Mouse (Mus musculus) hindbrain, embryonic 13.5 days (tissue): ENCODE results near the gene Cxcl17. TPM values are rescaled to one million over a fixed set of nuclear protein-coding genes. Genes with fewer than 3 reads are reported as not detected.
"Not testable (repeated sequence)": the region's sequence is repeated elsewhere in the genome, so short reads cannot be mapped to it uniquely, and the experiment has no call there.

Experiments used
- ATAC-seq: fragments of 200-750 bp; cut with Nextera tagmentation; 2 replicates; pipeline ENCODE4 v1.8.0; 2017; ENCODE audit warnings: moderate TSS enrichment; ENCODE audit not compliant: low FRiP score
- H3K27ac ChIP-seq: fragments of 300-500 bp; sonication (generic); 2 replicates; pipeline ENCODE4 v1.5.1; 2015; ENCODE audit warnings: inconsistent platforms, mild to moderate bottlenecking, moderate library complexity
- H3K27me3 ChIP-seq: fragments of 300-500 bp; sonication (generic); 2 replicates; pipeline ENCODE4 v1.6.1; 2015; ENCODE audit warnings: mild to moderate bottlenecking, inconsistent platforms
- H3K36me3 ChIP-seq: fragments of 300-500 bp; sonication (generic); 2 replicates; pipeline ENCODE4 v1.6.1; 2015; ENCODE audit warnings: mild to moderate bottlenecking, inconsistent platforms
- H3K4me1 ChIP-seq: fragments of 300-500 bp; sonication (generic); replicated peaks from 2 replicates; pipeline ENCODE4 v1.6.1; 2015; ENCODE audit warnings: inconsistent platforms
- H3K4me2 ChIP-seq: fragments of 300-500 bp; sonication (generic); 2 replicates; pipeline ENCODE4 v1.6.1; 2015; ENCODE audit warnings: inconsistent platforms, mild to moderate bottlenecking, moderate library complexity
- H3K4me3 ChIP-seq: fragments of 300-500 bp; sonication (generic); 2 replicates; pipeline ENCODE4 v1.5.1; 2015; ENCODE audit warnings: mild to moderate bottlenecking, inconsistent platforms
- H3K9ac ChIP-seq: fragments of 300-500 bp; sonication (generic); 2 replicates; pipeline ENCODE4 v1.6.1; 2015; ENCODE audit warnings: mild to moderate bottlenecking, inconsistent platforms
- H3K9me3 ChIP-seq: fragments of 300-500 bp; sonication (generic); 2 replicates; pipeline ENCODE4 v1.6.1; 2016; ENCODE audit warnings: inconsistent platforms
- WGBS: fragments of 180-500 bp; shearing (Covaris S2); methylation state at CpG from one replicate; pipeline ENCODE4 v1.1.7; 2015; 5-methylcytosine and 5-hydroxymethylcytosine counted together
- polyA plus RNA-seq: library from polyadenylated mRNA; unstranded; fragments of >200 nt; fragmentation: Nextera tagmentation; extraction: Ambion mirVana; gene quantifications from 2 replicates; pipeline ENCODE4 v1.2.1, GENCODE M21; 2015

Gene Cxcl17
- polyA plus RNA-seq, 1 experiment from 2014 or later = 0.23 TPM

DNA sequence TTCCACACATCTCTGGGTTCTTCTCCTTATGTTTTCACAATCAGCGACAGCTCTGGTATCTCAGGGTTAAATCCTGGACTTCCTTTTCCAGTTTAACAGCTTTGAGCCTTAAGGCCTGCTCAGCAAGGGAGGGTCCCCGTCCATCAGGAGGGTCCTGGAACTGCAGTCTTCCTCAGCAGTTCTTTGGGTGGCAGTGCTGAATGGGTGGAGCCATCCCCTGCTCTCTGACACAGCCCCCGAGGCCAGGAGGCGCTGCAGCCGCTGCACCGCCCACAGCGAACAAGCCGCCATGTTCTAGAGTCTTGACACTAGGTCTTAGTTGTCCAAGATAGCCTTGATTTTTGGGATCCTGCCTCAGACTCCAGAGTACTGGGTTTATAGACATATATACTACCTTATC lies 6.8 kb upstream of the Cxcl17 start:
- H3K9ac ChIP-seq = no peak overlapping the region
- ATAC-seq = no peak
- H3K4me2 ChIP-seq = no peak overlapping the region
- peaks cover 15% of the 10 kb centered on the region for H3K27me3 ChIP-seq
- 84% methylated on average over 8 of the region's 8 CpGs for WGBS
- H3K36me3 ChIP-seq = no peaks in the 10 kb centered on the region
- H3K4me1 ChIP-seq = no peaks in the 10 kb centered on the region
- H3K9me3 ChIP-seq = no peaks in the 10 kb centered on the region
- no peak overlapping the region for H3K4me3 ChIP-seq
- no peak overlapping the region for H3K27ac ChIP-seq

DNA sequence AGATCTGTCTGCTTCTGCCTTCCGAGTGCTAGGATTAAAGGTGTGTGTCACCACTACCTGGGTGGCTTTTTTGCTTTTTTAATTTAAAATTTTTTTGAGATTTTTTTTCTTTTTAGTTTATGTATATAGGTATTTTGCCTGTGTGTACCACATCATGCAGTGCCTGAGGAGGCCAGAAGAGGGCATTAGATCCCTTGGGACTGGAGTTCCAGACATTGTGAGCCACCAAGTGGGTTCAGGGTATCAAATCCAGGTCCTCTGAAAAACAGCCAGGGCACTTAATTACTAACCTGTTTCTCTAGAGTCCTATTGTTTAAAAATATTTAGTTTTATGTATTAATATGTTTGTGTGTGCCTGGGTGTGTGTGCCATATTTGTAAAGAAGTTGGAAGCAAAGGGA lies 4.9 kb upstream of the Cxcl17 start:
- H3K4me3 ChIP-seq = no peak overlapping the region
- ATAC-seq = no peak
- WGBS = 86% methylated on average over 1 of the region's 1 CpGs

DNA sequence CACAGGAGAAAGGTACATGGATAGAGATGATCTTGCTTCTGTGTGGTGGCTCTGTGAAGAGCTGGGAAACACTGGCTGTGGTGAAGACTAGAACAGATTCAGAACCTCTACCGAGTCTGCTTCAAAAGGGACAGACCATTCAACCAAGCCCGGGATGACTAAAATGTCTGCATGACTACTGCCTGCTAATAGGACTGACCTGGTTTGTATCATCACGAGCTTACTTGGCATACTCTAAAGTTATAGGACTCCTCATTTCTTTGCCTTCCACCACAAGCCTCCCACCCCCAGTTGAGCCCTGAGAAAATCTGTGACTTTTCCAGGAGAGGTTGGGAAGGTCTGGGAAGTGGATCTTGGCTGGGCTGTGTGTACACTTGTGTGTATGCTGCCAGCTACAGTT lies 825 bp downstream of the Cxcl17 start:
- H3K4me1 ChIP-seq = no peaks in the 10 kb centered on the region
- H3K36me3 ChIP-seq = no peaks in the 10 kb centered on the region
- H3K4me3 ChIP-seq = no peak overlapping the region
- H3K9ac ChIP-seq = no peak overlapping the region
- no peak overlapping the region for H3K27ac ChIP-seq
- no peaks in the 10 kb centered on the region for H3K9me3 ChIP-seq
- no peak overlapping the region for H3K4me2 ChIP-seq
- ATAC-seq = no peak
- no peaks in the 10 kb centered on the region for H3K27me3 ChIP-seq
- 90% methylated on average over 3 of the region's 3 CpGs for WGBS

More for the DNA sequence above, 4.9 kb upstream of the Cxcl17 start:
- Histone ChIP-seq H3K27ac (no peak overlapping the region), H3K4me1 (no peaks in the 10 kb centered on the region), H3K4me2 (no peak overlapping the region), H3K9ac (no peak overlapping the region), H3K27me3 (peaks cover 9% of the 10 kb centered on the region), H3K36me3 (no peaks in the 10 kb centered on the region), H3K9me3 (no peaks in the 10 kb centered on the region)

DNA sequence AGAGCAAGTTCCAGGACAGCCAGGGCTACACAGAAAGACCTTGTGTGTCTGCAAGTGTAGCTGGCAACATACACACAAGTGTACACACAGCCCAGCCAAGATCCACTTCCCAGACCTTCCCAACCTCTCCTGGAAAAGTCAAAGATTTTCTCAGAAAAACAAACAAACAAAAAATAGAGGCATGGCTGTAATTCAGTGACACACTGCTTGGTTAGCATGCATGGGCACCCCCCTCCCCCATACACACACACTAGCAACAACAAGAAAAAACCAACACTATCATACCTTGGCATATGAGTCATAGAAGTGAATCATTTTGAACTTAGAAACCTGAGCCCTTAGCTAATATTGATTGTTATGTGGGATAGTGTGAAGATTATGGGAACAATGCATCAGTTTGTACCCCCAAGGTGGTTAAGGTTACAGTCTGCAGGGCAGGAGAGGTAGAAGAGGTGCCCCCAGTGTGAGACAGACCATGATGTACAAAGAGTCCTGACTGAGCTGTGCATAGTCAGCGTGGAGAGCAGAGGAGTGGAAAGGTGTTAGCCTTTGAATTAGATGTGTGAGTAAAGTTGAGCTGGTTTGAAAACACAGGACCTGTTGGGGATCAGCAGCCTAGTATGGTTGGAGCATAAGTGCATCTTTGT lies 1.6 kb downstream of the Cxcl17 start:
- H3K9ac ChIP-seq = no peak overlapping the region
- no peak overlapping the region for H3K4me3 ChIP-seq
- 87% methylated on average over 1 of the region's 1 CpGs for WGBS
- H3K9me3 ChIP-seq = no peaks in the 10 kb centered on the region
- no peaks in the 10 kb centered on the region for H3K36me3 ChIP-seq
- no peak for ATAC-seq
- no peaks in the 10 kb centered on the region for H3K27me3 ChIP-seq
- no peak overlapping the region for H3K4me2 ChIP-seq
- no peaks in the 10 kb centered on the region for H3K4me1 ChIP-seq
- H3K27ac ChIP-seq = no peak overlapping the region

DNA sequence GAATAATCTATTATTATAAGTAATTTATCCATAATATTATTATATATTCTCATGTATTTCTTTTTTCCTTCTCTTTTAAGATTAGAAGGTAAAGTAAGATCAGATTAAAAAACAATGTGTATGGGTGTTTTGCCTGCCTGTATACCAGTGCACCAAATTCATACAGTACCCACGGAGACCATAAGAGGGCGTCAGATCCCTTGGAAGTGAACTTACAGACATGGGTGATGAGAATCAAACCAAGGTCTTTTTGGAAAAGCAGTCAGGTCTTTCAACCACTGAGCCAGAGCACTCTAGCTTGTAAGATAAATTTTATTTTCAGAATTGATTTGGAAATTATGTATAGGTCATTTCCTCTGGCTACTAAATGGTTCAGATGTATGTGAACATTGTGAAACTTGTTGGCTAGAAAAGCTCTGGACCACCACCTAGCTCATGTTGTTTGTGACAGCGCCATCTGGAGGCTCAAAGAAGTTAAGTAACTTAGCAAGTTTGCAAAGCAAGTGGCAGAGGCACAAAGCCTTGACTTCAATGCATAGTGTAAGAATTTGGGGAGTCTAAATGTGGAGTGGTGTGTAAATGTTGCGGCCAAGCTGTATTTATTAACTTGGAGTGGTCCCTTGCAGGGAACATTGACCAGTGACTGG lies 3.4 kb downstream of the Cxcl17 start:
- H3K27me3 ChIP-seq = no peaks in the 10 kb centered on the region
- ATAC-seq = no peak
- no peaks in the 10 kb centered on the region for H3K9me3 ChIP-seq
- no peak overlapping the region for H3K27ac ChIP-seq
- no peak overlapping the region for H3K4me3 ChIP-seq
- no peak overlapping the region for H3K4me2 ChIP-seq
- H3K9ac ChIP-seq = no peak overlapping the region
- 48% methylated on average over 4 of the region's 4 CpGs for WGBS
- H3K4me1 ChIP-seq = no peaks in the 10 kb centered on the region
- H3K36me3 ChIP-seq = no peaks in the 10 kb centered on the region

DNA sequence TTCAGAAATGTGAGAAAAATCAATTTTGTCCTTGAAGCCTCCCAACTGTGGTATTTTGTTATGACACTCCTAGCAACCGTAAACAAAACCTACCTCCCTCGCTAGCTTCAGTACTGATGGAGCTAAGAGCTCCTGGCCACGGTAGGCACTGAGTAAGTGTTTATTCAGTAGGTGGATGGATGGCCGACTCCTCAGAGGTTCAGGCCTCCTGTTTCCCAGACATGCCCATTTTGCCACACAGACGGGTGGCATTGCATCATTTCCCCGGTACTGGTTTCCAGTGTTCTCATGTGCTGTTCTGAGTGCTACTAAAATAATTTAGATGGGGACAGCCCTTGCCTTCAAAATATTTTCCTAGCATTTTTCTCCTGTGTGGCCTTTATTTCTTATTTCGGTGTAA lies 6.2 kb downstream of the Cxcl17 start:
- no peak overlapping the region for H3K4me2 ChIP-seq
- WGBS = 90% methylated on average over 7 of the region's 7 CpGs
- no peak overlapping the region for H3K9ac ChIP-seq
- no peaks in the 10 kb centered on the region for H3K4me1 ChIP-seq
- ATAC-seq = no peak
- H3K27me3 ChIP-seq = no peaks in the 10 kb centered on the region
- no peaks in the 10 kb centered on the region for H3K36me3 ChIP-seq
- no peak overlapping the region for H3K27ac ChIP-seq
- H3K9me3 ChIP-seq = no peaks in the 10 kb centered on the region
- no peak overlapping the region for H3K4me3 ChIP-seq

DNA sequence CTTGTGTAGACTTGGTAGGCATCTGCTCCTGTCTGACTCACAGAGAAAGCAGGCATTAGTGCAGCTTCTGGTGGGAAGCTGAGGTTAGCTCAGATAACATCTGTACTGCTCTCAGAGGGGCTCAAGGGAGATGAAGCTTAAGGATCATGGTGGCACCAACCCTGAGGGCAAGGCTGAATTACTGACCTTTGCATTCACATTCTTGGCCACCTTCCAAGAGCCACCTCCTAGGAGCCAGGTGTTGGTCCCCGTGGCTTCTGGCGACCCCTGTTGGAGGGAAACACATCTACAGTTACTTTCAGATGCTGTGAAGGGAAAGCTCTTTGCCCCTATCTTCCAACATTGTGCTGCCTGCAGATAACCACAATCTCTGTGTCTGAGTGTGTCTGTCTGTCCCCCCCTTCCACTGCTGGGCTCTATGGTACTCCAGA lies 10.0 kb downstream of the Cxcl17 start:
- Histone ChIP-seq H3K36me3 (no peaks in the 10 kb centered on the region), H3K27ac (no peak overlapping the region), H3K4me1 (no peaks in the 10 kb centered on the region), H3K9me3 (no peaks in the 10 kb centered on the region), H3K27me3 (no peaks in the 10 kb centered on the region), H3K4me2 (no peak overlapping the region), H3K4me3 (no peak overlapping the region), H3K9ac (no peak overlapping the region)
- WGBS = 0% methylated on average over 2 of the region's 2 CpGs
- no peak for ATAC-seq

DNA sequence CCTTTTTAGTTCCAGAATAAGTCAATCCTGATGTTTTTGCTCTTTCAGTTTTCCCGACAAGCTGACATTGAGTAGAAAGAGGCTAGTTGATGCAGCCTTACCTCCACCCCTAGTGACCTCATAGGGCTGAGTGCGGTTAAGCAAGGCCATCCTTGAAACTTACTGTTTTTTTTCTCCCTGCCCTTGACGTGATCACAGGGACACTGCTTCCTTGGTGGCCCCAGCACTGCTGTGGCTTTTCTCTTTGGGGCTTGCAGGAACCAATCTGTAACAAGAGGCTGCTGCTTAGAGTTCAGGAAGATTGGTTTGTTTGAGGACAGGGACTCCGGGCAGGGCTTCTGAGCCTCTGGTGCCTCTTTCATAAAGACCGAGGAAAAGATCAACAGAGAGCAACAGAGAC lies 10.7 kb downstream of the Cxcl17 start:
- Histone ChIP-seq H3K4me3 (no peak overlapping the region), H3K4me1 (no peaks in the 10 kb centered on the region), H3K27ac (no peak overlapping the region), H3K27me3 (no peaks in the 10 kb centered on the region), H3K9ac (no peak overlapping the region), H3K36me3 (no peaks in the 10 kb centered on the region), H3K4me2 (no peak overlapping the region), H3K9me3 (no peaks in the 10 kb centered on the region)
- 42% methylated on average over 5 of the region's 5 CpGs for WGBS
- ATAC-seq = no peak

DNA sequence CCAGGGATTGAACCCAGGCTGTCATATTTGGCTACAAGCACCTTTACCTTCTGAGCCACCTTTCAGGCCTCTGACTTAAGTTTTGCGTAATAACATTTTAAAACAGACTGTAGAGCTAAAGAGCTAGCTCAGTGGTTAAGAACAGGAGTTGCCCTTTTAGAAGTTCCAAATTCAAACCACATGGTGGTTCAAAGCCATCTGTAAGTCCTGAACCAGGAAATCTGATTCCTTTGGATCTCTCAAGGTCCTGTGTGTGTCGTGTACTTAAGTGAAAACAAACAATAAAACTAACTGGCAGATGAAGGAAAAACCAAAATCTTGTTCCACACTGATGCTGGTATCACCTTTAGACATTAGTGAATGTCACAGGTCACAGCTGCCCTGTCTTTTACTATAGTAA lies 11.1 kb downstream of the Cxcl17 start:
- Histone ChIP-seq H3K9me3 (no peaks in the 10 kb centered on the region), H3K27me3 (no peaks in the 10 kb centered on the region), H3K4me2 (no peak overlapping the region), H3K4me1 (peaks cover 3% of the 10 kb centered on the region; the same call in 1 of the 2 replicates), H3K4me3 (no peak overlapping the region), H3K9ac (no peak overlapping the region), H3K27ac (no peak overlapping the region), H3K36me3 (no peaks in the 10 kb centered on the region)
- 70% methylated on average over 2 of the region's 2 CpGs for WGBS
- ATAC-seq = no peak

DNA sequence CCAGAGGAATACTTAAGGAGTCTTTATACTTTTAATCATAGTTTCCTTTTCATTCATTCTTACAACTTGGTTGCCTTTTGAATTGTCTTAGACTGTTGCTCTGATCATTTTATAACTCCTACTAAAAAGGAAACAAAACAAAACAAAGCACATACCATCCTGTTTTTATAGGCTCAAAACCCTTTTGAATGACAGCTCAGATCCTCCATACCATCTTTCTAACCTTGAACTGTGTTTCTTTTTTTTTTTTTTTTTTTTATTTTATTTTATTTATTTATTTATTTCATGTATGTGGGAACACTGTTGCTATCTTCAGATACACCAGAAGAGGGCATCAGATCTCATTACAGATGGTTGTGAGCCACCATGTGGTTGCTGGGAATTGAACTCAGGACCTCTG lies 13.7 kb downstream of the Cxcl17 start:
- H3K4me2 ChIP-seq, H3K9ac ChIP-seq, ATAC-seq, H3K36me3 ChIP-seq, H3K9me3 ChIP-seq, H3K4me3 ChIP-seq, H3K27ac ChIP-seq, H3K27me3 ChIP-seq: not testable (repeated sequence)
- H3K4me1 ChIP-seq = peaks cover 16% of the 10 kb centered on the region

DNA sequence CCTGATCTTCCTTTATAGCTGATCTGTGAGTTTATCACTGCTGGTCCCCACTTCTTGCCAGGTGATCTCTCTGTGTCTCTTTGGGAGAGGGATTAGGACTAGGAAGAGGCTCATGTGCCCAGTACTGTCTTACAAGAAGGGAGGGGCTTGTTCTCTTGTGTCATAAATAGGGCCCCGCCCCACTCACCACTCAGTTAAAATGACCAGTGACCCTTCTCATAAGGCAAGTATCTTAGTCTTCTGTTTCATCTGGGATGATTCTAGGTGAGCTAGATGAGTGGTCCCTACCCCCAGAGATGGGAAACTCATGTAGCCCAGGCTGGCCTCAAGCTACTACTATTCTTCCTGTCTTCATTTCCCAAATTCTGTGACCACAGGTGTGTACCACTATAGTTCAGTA lies 14.1 kb downstream of the Cxcl17 start, which contains the start of gene Lipe:
Gene Lipe, minus strand, starts transcription at position 101 of the 400 bp plus-strand sequence.
- H3K36me3 ChIP-seq = no peaks in the 10 kb centered on the region
- no peak within 1 kb of the TSS for H3K9ac ChIP-seq
- H3K9me3 ChIP-seq = no peaks in the 10 kb centered on the region
- peaks cover 20% of the 10 kb centered on the region for H3K4me1 ChIP-seq
- H3K4me3 ChIP-seq = no peak within 1 kb of the TSS
- H3K4me2 ChIP-seq = no peak within 1 kb of the TSS
- H3K27me3 ChIP-seq = no peaks in the 10 kb centered on the region
- WGBS = 96% methylated on average over 1 of the region's 1 CpGs
- no peak for ATAC-seq
- no peak within 1 kb of the TSS for H3K27ac ChIP-seq

DNA sequence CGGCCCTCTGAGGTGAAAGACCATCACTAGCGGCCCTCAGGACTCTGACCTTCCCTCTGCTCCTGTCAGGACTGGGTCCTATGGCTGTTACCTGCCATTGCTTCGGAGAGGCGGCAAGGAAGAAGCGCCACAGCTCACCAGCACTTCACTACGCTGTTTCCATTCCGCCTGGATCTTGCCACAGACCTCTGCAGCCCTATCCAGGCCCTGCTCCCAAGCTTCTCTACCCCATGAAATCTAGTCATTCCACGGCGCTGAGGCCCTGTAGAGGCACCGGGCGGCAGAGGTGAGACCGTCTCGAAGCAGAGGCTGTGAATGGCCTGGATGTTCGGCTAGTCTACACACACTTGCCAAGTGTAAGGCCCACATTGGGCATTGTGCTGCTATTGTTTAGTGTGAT lies 16.1 kb downstream of the Cxcl17 start:
- H3K9me3 ChIP-seq = no peaks in the 10 kb centered on the region
- peak overlapping the region; percentile 64; the same call in 1 of the 2 replicates for H3K27ac ChIP-seq
- H3K4me2 ChIP-seq = peak overlapping the region; percentile 81
- no peaks in the 10 kb centered on the region for H3K36me3 ChIP-seq
- H3K9ac ChIP-seq = peak overlapping the region; percentile 60; the same call in 1 of the 2 replicates
- peaks cover 33% of the 10 kb centered on the region for H3K4me1 ChIP-seq
- peak overlapping the region; percentile 58 for H3K4me3 ChIP-seq
- ATAC-seq = no peak; the same call in 1 of the 2 replicates
- H3K27me3 ChIP-seq = no peaks in the 10 kb centered on the region
- 92% methylated on average over 14 of the region's 14 CpGs for WGBS
